Mouse (Mus musculus) midbrain, postnatal 0 days (tissue): ENCODE results near the gene Psmd9. TPM values are rescaled to one million over a fixed set of nuclear protein-coding genes. Genes with fewer than 3 reads are reported as not detected.

Experiments
- ATAC-seq: fragments of 200-750 bp; cut with Nextera tagmentation; 2 replicates; pipeline ENCODE4 v1.8.0; 2017; ENCODE audit warnings: moderate number of reproducible peaks, mild to moderate bottlenecking, moderate TSS enrichment, moderate library complexity; ENCODE audit not compliant: low FRiP score
- DNase-seq: peaks from one replicate; pipeline ENCODE4 v3.0.0-alpha.2; 2015; ENCODE audit warnings: low spot score
- H3K27ac ChIP-seq: fragments of 300-500 bp; sonication (generic); 2 replicates; pipeline ENCODE4 v1.5.1; 2014; ENCODE audit warnings: low read depth, mild to moderate bottlenecking, low read length, mixed read lengths
- H3K27me3 ChIP-seq: fragments of 300-500 bp; sonication (generic); 2 replicates; pipeline ENCODE4 v1.6.1; 2014; ENCODE audit warnings: low read length, control low read depth, mixed read lengths; ENCODE audit not compliant: insufficient read depth
- H3K36me3 ChIP-seq: fragments of 300-500 bp; sonication (generic); 2 replicates; pipeline ENCODE4 v1.6.1; 2014; ENCODE audit warnings: low read length, control low read depth, mixed read lengths; ENCODE audit not compliant: insufficient read depth
- H3K4me1 ChIP-seq: fragments of 300-500 bp; sonication (generic); 2 replicates; pipeline ENCODE4 v1.6.1; 2014; ENCODE audit warnings: mild to moderate bottlenecking, control low read depth, antibody characterized with exemption, low read length, mixed read lengths; ENCODE audit not compliant: insufficient read depth
- H3K4me2 ChIP-seq: fragments of 300-500 bp; sonication (generic); 2 replicates; pipeline ENCODE4 v1.6.1; 2014; ENCODE audit warnings: low read depth, mild to moderate bottlenecking, low read length, mixed read lengths; ENCODE audit not compliant: poor library complexity, severe bottlenecking
- H3K4me3 ChIP-seq: fragments of 300-500 bp; sonication (generic); 2 replicates; pipeline ENCODE4 v1.5.1; 2014; ENCODE audit warnings: low read depth, mild to moderate bottlenecking, low read length, moderate library complexity
- H3K9ac ChIP-seq: fragments of 300-500 bp; sonication (generic); replicated peaks from 2 replicates; pipeline ENCODE4 v1.6.1; 2014; ENCODE audit warnings: mild to moderate bottlenecking, low read length, moderate library complexity, mixed read lengths; ENCODE audit not compliant: poor library complexity, severe bottlenecking
- H3K9me3 ChIP-seq: fragments of 300-500 bp; sonication (generic); 2 replicates; pipeline ENCODE4 v1.6.1; 2016; ENCODE audit warnings: low read length, control low read depth
- CTCF ChIP-seq: IDR thresholded peaks from 2 replicates; pipeline ENCODE4 v1.5.1; 2016; ENCODE audit warnings: antibody characterized with exemption, mild to moderate bottlenecking
- WGBS: fragments of 180-500 bp; shearing (Covaris S2); extraction: QIAGEN DNeasy Blood & Tissue Kit; methylation state at CpG from one replicate; pipeline ENCODE4 v1.1.7; 2014; 5-methylcytosine and 5-hydroxymethylcytosine counted together
- polyA plus RNA-seq: library from polyadenylated mRNA; unstranded; fragments of >200 nt; fragmentation: Nextera tagmentation; extraction: Ambion mirVana; gene quantifications from 2 replicates; pipeline ENCODE4 v1.2.1, GENCODE M21; 2015
- total RNA-seq: library from RNA; depleted of rRNA; stranded (reverse); fragments of >200 nt; gene quantifications from 2 replicates; pipeline ENCODE4 v1.2.3, GENCODE M21; 2014; rRNA removed

Gene Psmd9
- total RNA-seq (26.1 and 26.5 TPM in 2 replicates), polyA plus RNA-seq (76.3 and 81.8 TPM in 2 replicates)

DNA sequence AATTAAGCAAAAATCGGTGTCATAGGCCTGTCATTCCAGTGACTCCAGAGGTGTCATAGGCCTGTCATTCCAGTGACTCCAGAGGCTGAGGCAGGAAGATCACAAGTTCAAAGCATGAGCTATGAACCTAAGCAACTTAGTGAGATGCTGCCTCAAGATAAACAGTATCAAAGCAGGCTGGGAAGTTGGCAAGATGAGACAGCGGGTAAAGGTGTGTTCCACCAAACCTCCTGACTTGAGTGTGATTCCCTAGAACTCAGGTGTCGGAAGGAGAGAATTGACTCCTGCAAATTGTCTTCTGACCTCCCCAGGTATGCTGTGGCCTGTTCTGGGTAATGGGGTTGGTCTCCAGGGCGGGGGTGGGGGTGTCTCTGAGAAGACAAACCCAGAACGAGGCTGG lies at the start of gene Psmd9:
TSS of gene Psmd9 (plus strand) at position 130 of the 400 bp plus-strand sequence.
- Histone ChIP-seq H3K4me2 (no peak within 1 kb of the TSS), H3K4me3 (no peak within 1 kb of the TSS), H3K36me3 (peaks cover 18% of the 10 kb centered on the region), H3K27ac (no peak within 1 kb of the TSS), H3K27me3 (no peaks in the 10 kb centered on the region), H3K9me3 (no peaks in the 10 kb centered on the region), H3K4me1 (no peaks in the 10 kb centered on the region), H3K9ac (no peak within 1 kb of the TSS)
- WGBS: 82% methylated on average over 5 of the region's 5 CpGs
- ATAC-seq (no peak), DNase-seq (no peak)
- no peak for TF ChIP-seq CTCF

GRCm38 (mm10) chr5:123120624-123121215 lies 48.5 kb upstream of the Psmd9 start:
- no peak overlapping the region for H3K4me3 ChIP-seq
- no peak overlapping the region for H3K27ac ChIP-seq
- no peaks in the 10 kb centered on the region for H3K9me3 ChIP-seq
- peaks cover 28% of the 10 kb centered on the region for H3K36me3 ChIP-seq
- no peak overlapping the region for H3K4me2 ChIP-seq
- 62% methylated on average over 7 of the region's 7 CpGs for WGBS
- no peak for ATAC-seq
- no peak for DNase-seq
- H3K27me3 ChIP-seq: no peaks in the 10 kb centered on the region
- H3K4me1 ChIP-seq: no peaks in the 10 kb centered on the region
- no peak for TF ChIP-seq CTCF
- H3K9ac ChIP-seq: no peak overlapping the region

DNA sequence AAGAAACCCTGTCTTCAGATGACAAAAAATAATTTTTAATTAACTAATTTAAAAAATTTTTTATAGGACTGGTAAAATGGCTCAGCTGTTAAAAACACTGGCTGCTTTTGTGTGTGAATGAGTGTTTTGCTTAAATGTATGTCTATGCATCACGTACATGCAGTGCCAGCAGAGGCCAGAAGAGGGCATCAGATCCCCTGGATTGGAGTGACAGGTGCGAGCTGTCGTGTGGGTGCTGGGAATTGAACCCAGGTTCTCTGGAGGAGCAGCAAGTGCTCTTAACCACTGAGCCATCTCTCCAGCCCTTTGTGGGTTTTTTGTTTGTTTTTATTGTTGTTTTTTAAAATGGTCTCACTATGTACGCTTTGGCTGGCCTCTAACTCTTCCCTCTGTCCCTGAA lies 47.0 kb upstream of the Psmd9 start:
- ATAC-seq: no peak
- no peak overlapping the region for H3K4me2 ChIP-seq
- H3K27ac ChIP-seq: no peak overlapping the region
- TF ChIP-seq CTCF: peak; percentile 58
- no peaks in the 10 kb centered on the region for H3K27me3 ChIP-seq
- H3K36me3 ChIP-seq: peaks cover 24% of the 10 kb centered on the region
- WGBS: 88% methylated on average over 4 of the region's 4 CpGs
- no peaks in the 10 kb centered on the region for H3K4me1 ChIP-seq
- no peak overlapping the region for H3K4me3 ChIP-seq
- no peaks in the 10 kb centered on the region for H3K9me3 ChIP-seq
- DNase-seq: no peak
- no peak overlapping the region for H3K9ac ChIP-seq

GRCm38 (mm10) chr5:123125105-123125504 lies 44.1 kb upstream of the Psmd9 start:
- H3K9ac ChIP-seq: no peak overlapping the region
- 87% methylated on average over 6 of the region's 6 CpGs for WGBS
- no peak for ATAC-seq

GRCm38 (mm10) chr5:123125638-123126406 lies 43.4 kb upstream of the Psmd9 start:
- no peaks in the 10 kb centered on the region for H3K36me3 ChIP-seq
- no peak overlapping the region for H3K4me2 ChIP-seq
- no peaks in the 10 kb centered on the region for H3K9me3 ChIP-seq
- H3K4me3 ChIP-seq: no peak overlapping the region
- WGBS: 83% methylated on average over 18 of the region's 18 CpGs
- H3K9ac ChIP-seq: no peak overlapping the region
- H3K27ac ChIP-seq: no peak overlapping the region
- ATAC-seq: no peak
- TF ChIP-seq CTCF: no peak
- H3K27me3 ChIP-seq: no peaks in the 10 kb centered on the region
- DNase-seq: no peak
- no peaks in the 10 kb centered on the region for H3K4me1 ChIP-seq

More at GRCm38 (mm10) chr5:123125105-123125504, 44.1 kb upstream of the Psmd9 start:
- H3K27me3 ChIP-seq: no peaks in the 10 kb centered on the region
- no peaks in the 10 kb centered on the region for H3K9me3 ChIP-seq
- no peak overlapping the region for H3K4me3 ChIP-seq
- H3K4me2 ChIP-seq: no peak overlapping the region
- TF ChIP-seq CTCF: no peak
- H3K4me1 ChIP-seq: no peaks in the 10 kb centered on the region
- DNase-seq: no peak
- H3K27ac ChIP-seq: no peak overlapping the region
- H3K36me3 ChIP-seq: 0 out of 2 replicates have a peak, but pooled peaks cover 2% of the 10 kb centered on the region

DNA sequence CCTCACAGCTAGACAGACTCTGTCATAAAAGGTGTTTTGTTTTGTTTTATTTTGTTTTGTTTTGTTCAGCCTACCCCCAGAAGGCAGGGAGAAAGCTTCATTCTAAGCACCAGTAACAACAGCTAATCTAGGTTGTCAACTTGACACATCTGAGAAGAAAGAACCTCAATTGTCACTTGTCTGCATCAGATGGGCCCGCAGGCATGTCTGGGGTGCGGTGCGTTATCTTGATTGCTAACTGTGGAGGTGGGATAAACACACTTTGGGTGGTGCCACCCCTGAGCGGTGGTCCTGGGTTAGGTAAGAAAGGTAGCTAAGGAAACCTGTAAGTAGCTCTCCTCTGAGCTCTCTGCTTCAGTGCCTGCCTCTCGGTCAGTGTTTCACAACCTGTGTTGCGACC lies 42.2 kb upstream of the Psmd9 start:
- H3K9me3 ChIP-seq: no peaks in the 10 kb centered on the region
- no peak for TF ChIP-seq CTCF
- 75% methylated on average over 6 of the region's 6 CpGs for WGBS
- no peak overlapping the region for H3K9ac ChIP-seq
- no peaks in the 10 kb centered on the region for H3K27me3 ChIP-seq
- DNase-seq (no peak), ATAC-seq (no peak)
- H3K27ac ChIP-seq: no peak overlapping the region
- no peaks in the 10 kb centered on the region for H3K36me3 ChIP-seq
- H3K4me1 ChIP-seq: peaks cover 3% of the 10 kb centered on the region; the same call in 1 of the 2 replicates
- H3K4me3 ChIP-seq: no peak overlapping the region
- no peak overlapping the region for H3K4me2 ChIP-seq
